Mouse (Mus musculus): ENCODE results near the gene Rap2a. TPM values are rescaled to one million over a fixed set of nuclear protein-coding genes. Genes with fewer than 3 reads are reported as not detected.

Gene Rap2a
- total and polyA plus RNA-seq, 2 experiments from 2014 or later, result 27.3 to 53.7 TPM

DNA sequence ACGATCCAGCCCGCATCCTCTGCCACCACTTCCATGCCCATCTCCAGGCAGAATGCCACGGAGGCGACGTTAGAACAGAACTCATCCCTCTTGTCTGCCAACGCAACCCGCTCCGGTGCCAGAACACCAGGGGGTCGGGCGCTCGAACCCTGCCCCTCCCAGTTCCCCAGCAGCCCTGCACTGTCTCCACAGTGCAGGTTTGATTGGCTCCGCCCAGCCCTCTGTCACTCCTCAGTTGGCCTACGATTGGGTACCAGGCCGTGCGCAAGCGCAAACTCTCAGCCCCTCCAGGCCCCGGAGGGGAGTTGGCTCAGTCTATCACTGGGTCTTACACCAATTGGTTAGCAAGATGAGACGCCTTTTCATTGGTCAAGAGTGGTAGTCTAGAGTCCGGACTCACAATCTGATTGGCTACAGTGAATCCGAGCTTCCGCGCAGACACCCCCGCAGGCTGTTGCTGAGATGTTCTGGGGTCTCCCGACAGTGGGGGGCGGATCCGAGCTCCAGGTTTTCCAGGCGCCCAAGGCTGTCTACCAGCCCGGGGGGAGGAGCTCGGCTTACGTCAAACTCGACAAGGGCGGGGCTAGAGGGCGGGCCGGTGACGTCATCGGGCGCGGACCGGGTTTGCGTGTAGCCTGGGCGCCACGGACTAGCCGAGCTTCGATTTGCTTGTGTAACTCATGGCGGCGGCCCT, 809 bp upstream of the Rap2a start:
- no peaks in the 10 kb centered on the region for H3K36me3 ChIP-seq (ENCODE audit: insufficient read depth, low read length)
- no peaks in the 10 kb centered on the region for H3K9me3 ChIP-seq (ENCODE audit: low read length)
- DNase-seq (ENCODE audit: low spot score), result peak; percentile 100
- under 1% methylated on average over 46 of the region's 46 CpGs for WGBS
- H3K27me3 ChIP-seq (ENCODE audit: insufficient read depth, low read length), result no peaks in the 10 kb centered on the region
- peak overlapping the region; percentile 80 for H3K4me2 ChIP-seq (ENCODE audit: low read depth, low read length)
- peak overlapping the region; percentile 99 for H3K27ac ChIP-seq
- peak overlapping the region; percentile 76 for H3K9ac ChIP-seq (replicated peaks; ENCODE audit: low read length)
- peaks cover 14% of the 10 kb centered on the region; the same call in 1 of the 2 replicates for H3K4me1 ChIP-seq (ENCODE audit: insufficient read depth, low read length)
- TF ChIP-seq CTCF (IDR thresholded peaks at IDR 0.05; ENCODE audit: low read depth), result no peak; the same call in 1 of the 2 replicates
- peak; percentile 95 for ATAC-seq
- peak overlapping the region; percentile 79 for H3K4me3 ChIP-seq (ENCODE audit: low read length)

DNA sequence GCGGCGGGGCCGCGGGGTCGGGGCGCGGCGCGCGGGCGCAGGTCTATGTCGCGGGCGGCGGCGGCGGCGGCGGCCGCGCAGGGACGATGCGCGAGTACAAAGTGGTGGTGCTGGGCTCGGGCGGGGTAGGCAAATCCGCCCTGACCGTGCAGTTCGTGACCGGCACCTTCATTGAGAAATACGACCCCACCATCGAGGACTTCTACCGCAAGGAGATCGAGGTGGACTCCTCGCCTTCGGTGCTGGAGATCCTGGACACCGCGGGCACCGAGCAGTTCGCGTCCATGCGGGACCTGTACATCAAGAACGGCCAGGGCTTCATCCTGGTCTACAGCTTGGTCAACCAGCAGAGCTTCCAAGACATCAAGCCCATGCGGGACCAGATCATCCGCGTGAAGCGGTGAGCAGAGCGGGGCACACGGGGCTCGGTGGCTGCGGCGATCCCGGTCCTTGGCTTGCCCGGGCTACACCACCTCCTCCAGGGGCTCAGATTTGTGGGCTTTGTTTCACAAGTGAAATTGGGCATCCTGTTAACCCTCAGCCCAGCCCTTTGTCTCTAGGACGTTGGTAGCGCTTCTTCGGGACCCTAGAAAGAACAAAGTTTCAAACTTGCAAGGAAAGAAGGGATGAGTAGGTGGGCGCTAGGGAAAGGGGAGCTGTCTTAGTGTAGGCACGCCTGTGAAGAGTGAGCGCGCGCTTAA, 547 bp downstream of the Rap2a start:
- Histone ChIP-seq H3K9ac (replicated peaks; ENCODE audit: low read length) (peak overlapping the region; percentile 76), H3K4me1 (ENCODE audit: insufficient read depth, low read length) (peaks cover 14% of the 10 kb centered on the region; the same call in 1 of the 2 replicates), H3K9me3 (ENCODE audit: low read length) (no peaks in the 10 kb centered on the region), H3K27me3 (ENCODE audit: insufficient read depth, low read length) (no peaks in the 10 kb centered on the region), H3K36me3 (ENCODE audit: insufficient read depth, low read length) (no peaks in the 10 kb centered on the region), H3K4me2 (ENCODE audit: low read depth, low read length) (peak overlapping the region; percentile 80), H3K27ac (peak overlapping the region; percentile 99), H3K4me3 (ENCODE audit: low read length) (peak overlapping the region; percentile 79)
- WGBS, result under 1% methylated on average over 53 of the region's 62 CpGs
- ATAC-seq, result no peak
- TF ChIP-seq CTCF (IDR thresholded peaks at IDR 0.05; ENCODE audit: low read depth), result 0 out of 2 replicates have a peak, but pooled peaks have one; percentile 10
- peak; percentile 48 for DNase-seq (ENCODE audit: low spot score)

DNA sequence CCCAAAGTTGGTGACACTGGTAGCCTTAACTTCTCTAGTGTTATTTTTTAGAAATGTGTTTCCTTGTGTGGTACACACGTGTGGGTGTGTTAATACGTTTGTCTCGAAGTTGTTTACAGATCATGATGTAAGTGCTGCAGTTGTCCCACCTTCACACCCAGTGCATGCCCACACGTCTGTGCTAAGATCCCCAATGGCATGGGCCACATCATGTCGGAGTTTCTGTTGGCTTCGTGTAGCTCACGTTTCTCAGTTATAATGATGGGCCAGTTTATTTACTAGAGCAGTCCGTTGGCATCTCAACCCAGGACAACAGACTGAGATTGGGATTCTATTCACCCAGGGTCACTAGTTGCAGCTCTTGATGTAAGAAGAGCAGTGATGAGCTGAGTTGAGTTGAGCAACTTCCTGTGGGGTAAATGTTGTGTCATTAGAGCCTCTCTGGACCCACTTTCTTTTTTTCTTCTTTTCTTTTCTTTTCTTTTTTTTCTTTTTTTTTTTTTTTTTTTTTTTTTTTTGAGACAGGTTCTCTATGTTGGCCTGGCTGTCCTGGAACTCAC, 2.2 kb downstream of the Rap2a start:
- Histone ChIP-seq H3K4me2 (ENCODE audit: low read depth, low read length) (peak overlapping the region; percentile 80), H3K9me3 (ENCODE audit: low read length) (no peaks in the 10 kb centered on the region), H3K4me1 (ENCODE audit: insufficient read depth, low read length) (peaks cover 14% of the 10 kb centered on the region; the same call in 1 of the 2 replicates), H3K27me3 (ENCODE audit: insufficient read depth, low read length) (no peaks in the 10 kb centered on the region), H3K36me3 (ENCODE audit: insufficient read depth, low read length) (no peaks in the 10 kb centered on the region), H3K27ac (no peak overlapping the region), H3K4me3 (ENCODE audit: low read length) (peak overlapping the region; percentile 79), H3K9ac (replicated peaks; ENCODE audit: low read length) (no peak overlapping the region)
- ATAC-seq (no peak), DNase-seq (ENCODE audit: low spot score) (no peak)
- 81% methylated on average over 8 of the region's 8 CpGs for WGBS
- no peak for TF ChIP-seq CTCF (IDR thresholded peaks at IDR 0.05; ENCODE audit: low read depth)

DNA sequence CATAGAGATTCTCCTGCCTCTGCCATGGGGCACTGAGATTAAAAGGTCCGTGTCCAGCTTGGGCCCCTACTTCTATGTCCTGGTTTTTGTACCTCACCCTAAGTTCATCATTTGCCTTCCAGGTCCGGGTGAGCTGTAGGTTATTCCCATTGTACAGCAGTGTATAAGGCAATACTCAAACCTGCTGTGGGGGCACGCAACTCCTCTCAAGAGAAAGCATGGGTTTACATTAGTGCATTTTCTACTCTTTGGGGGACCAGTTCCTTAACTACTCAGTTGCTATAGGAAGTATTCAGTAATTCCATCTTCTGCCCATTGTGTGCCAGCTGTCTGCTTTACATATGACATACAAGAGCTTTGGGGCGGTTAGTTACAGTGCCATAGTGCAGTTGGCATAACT, 2.7 kb downstream of the Rap2a start:
- no peak for DNase-seq (ENCODE audit: low spot score)
- WGBS, result 90% methylated on average over 4 of the region's 4 CpGs
- peaks cover 14% of the 10 kb centered on the region; the same call in 1 of the 2 replicates for H3K4me1 ChIP-seq (ENCODE audit: insufficient read depth, low read length)
- H3K27me3 ChIP-seq (ENCODE audit: insufficient read depth, low read length), result no peaks in the 10 kb centered on the region
- peak overlapping the region; percentile 80 for H3K4me2 ChIP-seq (ENCODE audit: low read depth, low read length)
- no peak for ATAC-seq
- H3K4me3 ChIP-seq (ENCODE audit: low read length), result no peak overlapping the region
- no peaks in the 10 kb centered on the region for H3K9me3 ChIP-seq (ENCODE audit: low read length)
- no peaks in the 10 kb centered on the region for H3K36me3 ChIP-seq (ENCODE audit: insufficient read depth, low read length)
- no peak for TF ChIP-seq CTCF (IDR thresholded peaks at IDR 0.05; ENCODE audit: low read depth)
- no peak overlapping the region for H3K27ac ChIP-seq
- H3K9ac ChIP-seq (replicated peaks; ENCODE audit: low read length), result no peak overlapping the region

DNA sequence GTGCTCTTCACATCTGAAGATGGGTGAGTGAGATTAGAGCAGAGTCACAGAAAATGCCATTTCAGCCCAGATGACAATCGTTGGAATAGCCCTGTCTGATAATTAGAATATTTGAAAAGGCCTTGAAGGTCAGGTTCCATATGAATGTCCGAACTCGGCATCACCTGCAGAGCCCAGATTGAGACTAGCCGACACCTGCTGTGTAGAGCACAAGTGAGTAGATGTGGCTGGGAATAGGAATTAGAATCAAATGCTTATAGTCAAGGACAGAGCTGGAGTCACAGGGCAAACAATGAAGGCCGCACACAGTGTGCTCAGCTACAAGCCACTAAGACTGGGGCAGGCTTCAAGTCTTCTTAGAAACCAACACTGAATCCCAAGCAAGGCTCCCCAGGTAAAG, 6.3 kb downstream of the Rap2a start:
- WGBS, result 86% methylated on average over 5 of the region's 5 CpGs
- Histone ChIP-seq H3K27ac (no peak overlapping the region), H3K4me3 (ENCODE audit: low read length) (no peak overlapping the region), H3K36me3 (ENCODE audit: insufficient read depth, low read length) (no peaks in the 10 kb centered on the region), H3K9ac (replicated peaks; ENCODE audit: low read length) (no peak overlapping the region), H3K9me3 (ENCODE audit: low read length) (no peaks in the 10 kb centered on the region), H3K4me2 (ENCODE audit: low read depth, low read length) (no peak overlapping the region), H3K27me3 (ENCODE audit: insufficient read depth, low read length) (no peaks in the 10 kb centered on the region), H3K4me1 (ENCODE audit: insufficient read depth, low read length) (peaks cover 10% of the 10 kb centered on the region; the same call in 1 of the 2 replicates)
- no peak for TF ChIP-seq CTCF (IDR thresholded peaks at IDR 0.05; ENCODE audit: low read depth)
- DNase-seq (ENCODE audit: low spot score), result no peak
- ATAC-seq, result no peak

DNA sequence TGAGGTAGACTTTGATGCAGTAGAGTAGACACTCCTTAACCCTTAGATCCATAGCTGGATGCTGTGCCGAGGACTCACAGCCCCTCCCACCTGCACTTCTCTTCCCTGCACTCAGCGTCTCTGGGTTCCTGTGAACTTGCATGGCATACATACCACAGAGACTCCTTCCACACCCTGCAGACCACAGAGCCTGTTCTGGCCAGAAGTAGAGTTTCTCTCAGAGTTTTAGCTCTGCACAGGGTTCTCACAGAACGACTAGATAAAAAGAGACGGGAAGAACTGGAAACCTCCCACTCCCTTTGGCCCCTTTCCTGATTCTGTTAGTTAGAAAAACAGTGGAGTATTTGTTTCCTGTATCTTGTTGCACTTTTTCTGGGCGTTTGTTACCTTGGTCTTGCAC, 18.0 kb downstream of the Rap2a start:
- 52% methylated on average over 5 of the region's 5 CpGs for WGBS
- H3K4me3 ChIP-seq (ENCODE audit: low read length), result no peak overlapping the region
- TF ChIP-seq CTCF (IDR thresholded peaks at IDR 0.05; ENCODE audit: low read depth), result no peak

More for the DNA sequence above, 18.0 kb downstream of the Rap2a start:
- Histone ChIP-seq H3K4me2 (ENCODE audit: low read depth, low read length) (no peak overlapping the region), H3K9ac (replicated peaks; ENCODE audit: low read length) (no peak overlapping the region), H3K36me3 (ENCODE audit: insufficient read depth, low read length) (no peaks in the 10 kb centered on the region), H3K27ac (no peak overlapping the region), H3K4me1 (ENCODE audit: insufficient read depth, low read length) (0 out of 2 replicates have a peak, but pooled peaks cover 6% of the 10 kb centered on the region), H3K27me3 (ENCODE audit: insufficient read depth, low read length) (no peaks in the 10 kb centered on the region), H3K9me3 (ENCODE audit: low read length) (no peaks in the 10 kb centered on the region)
- ATAC-seq, result no peak
- DNase-seq (ENCODE audit: low spot score), result no peak
